Mouse (Mus musculus) adrenal gland, postnatal 25 days (tissue): ENCODE results near the gene 6430548M08Rik. TPM values are rescaled to one million over a fixed set of nuclear protein-coding genes. Genes with fewer than 3 reads are reported as not detected.

Source experiments
- DNase-seq: peaks from one replicate; pipeline ENCODE4 v3.0.0; 2021; ENCODE audit warnings: mixed read lengths
- long read RNA-seq: library from polyadenylated mRNA; stranded (forward); transcript quantifications from one replicate; pipeline ENCODE4 v2.0.0, GENCODE M21; 2021
- total RNA-seq: library from RNA; stranded (reverse); gene quantifications from 2 replicates; pipeline ENCODE4 v1.2.3, GENCODE M21; 2021

6430548M08Rik gene
- 111 and 165 TPM in 2 replicates for total RNA-seq
- long read RNA-seq, full-length matches to known transcripts, result 11 of 45 reads
- long read RNA-seq, partial matches to known transcripts, result 29 of 45 reads
- long read RNA-seq, other reads (novel, unspliced or antisense), result 5 of 45 reads

GRCm38 (mm10) chr8:120113758-120114255 is at the start of gene 6430548M08Rik:
Gene 6430548M08Rik (plus strand): TSS chr8:120114152.
- peak; percentile 100 for DNase-seq

- DNase-seq, result no peak
These were observed 48.3 kb upstream of the 6430548M08Rik start for GRCm38 (mm10) chr8:120065611-120066010.

- DNase-seq, result no peak
These were observed 47.7 kb upstream of the 6430548M08Rik start for GRCm38 (mm10) chr8:120066226-120066625.

- no peak for DNase-seq
These were observed 45.9 kb upstream of the 6430548M08Rik start for GRCm38 (mm10) chr8:120067936-120068668.

- DNase-seq, result peak; percentile 81
These were observed 42.3 kb upstream of the 6430548M08Rik start for GRCm38 (mm10) chr8:120071684-120072083.

GRCm38 (mm10) chr8:120072259-120072658 is 41.7 kb upstream of the 6430548M08Rik start:
- DNase-seq, result peak; percentile 66

GRCm38 (mm10) chr8:120072827-120073226 is 41.1 kb upstream of the 6430548M08Rik start:
- peak; percentile 34 for DNase-seq

GRCm38 (mm10) chr8:120074516-120074915 is 39.4 kb upstream of the 6430548M08Rik start:
- no peak for DNase-seq

GRCm38 (mm10) chr8:120075347-120075746 is 38.6 kb upstream of the 6430548M08Rik start:
- DNase-seq, result no peak

GRCm38 (mm10) chr8:120078080-120078479 is 35.9 kb upstream of the 6430548M08Rik start:
- DNase-seq, result peak; percentile 88

GRCm38 (mm10) chr8:120079361-120079760 is 34.6 kb upstream of the 6430548M08Rik start:
- no peak for DNase-seq

GRCm38 (mm10) chr8:120083261-120083660 is 30.7 kb upstream of the 6430548M08Rik start:
- peak; percentile 48 for DNase-seq

- DNase-seq, result no peak
These were observed 29.2 kb upstream of the 6430548M08Rik start for GRCm38 (mm10) chr8:120084783-120085182.

GRCm38 (mm10) chr8:120089511-120089910 is 24.4 kb upstream of the 6430548M08Rik start:
- DNase-seq, result no peak

- no peak for DNase-seq
These were observed 22.9 kb upstream of the 6430548M08Rik start for GRCm38 (mm10) chr8:120091032-120091431.

GRCm38 (mm10) chr8:120093103-120093502 is 20.8 kb upstream of the 6430548M08Rik start:
- no peak for DNase-seq

- DNase-seq, result no peak
These were observed 19.2 kb upstream of the 6430548M08Rik start for GRCm38 (mm10) chr8:120094801-120095200.

- DNase-seq, result no peak
These were observed 17.5 kb upstream of the 6430548M08Rik start for GRCm38 (mm10) chr8:120096486-120096885.

GRCm38 (mm10) chr8:120100388-120101067 is 13.4 kb upstream of the 6430548M08Rik start:
- no peak for DNase-seq

- DNase-seq, result peak; percentile 86
These were observed 12.6 kb upstream of the 6430548M08Rik start, which contains the start of gene Zdhhc7 for GRCm38 (mm10) chr8:120101068-120101972. Gene Zdhhc7 (minus strand): TSS chr8:120101482.

GRCm38 (mm10) chr8:120103916-120104315 is 10.0 kb upstream of the 6430548M08Rik start:
- no peak for DNase-seq
